Mouse (Mus musculus): ENCODE data around the gene Lsm7.

Gene Lsm7

DNA sequence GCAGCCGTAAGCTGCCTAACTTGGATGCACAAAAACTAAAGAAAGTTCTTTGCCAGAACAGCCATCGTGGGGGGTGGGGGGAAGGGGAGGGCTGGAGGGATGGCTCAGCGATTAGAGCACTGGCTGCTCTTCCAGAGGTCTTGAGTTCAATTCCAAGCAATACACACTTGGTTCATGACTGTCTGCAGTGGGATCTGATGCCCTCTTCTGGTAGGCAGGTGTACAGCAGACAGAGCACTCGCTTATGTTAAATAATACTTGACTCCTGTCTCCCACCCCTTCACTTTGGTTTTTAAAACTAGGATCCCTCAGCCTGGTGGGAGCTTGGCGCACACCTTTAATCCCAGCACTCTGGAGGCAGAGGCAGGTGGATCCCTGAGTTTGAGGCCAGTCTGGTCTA lies 21.0 kb upstream of the Lsm7 start:
- DNase-seq (ENCODE audit: low spot score), result peak; percentile 54

DNA sequence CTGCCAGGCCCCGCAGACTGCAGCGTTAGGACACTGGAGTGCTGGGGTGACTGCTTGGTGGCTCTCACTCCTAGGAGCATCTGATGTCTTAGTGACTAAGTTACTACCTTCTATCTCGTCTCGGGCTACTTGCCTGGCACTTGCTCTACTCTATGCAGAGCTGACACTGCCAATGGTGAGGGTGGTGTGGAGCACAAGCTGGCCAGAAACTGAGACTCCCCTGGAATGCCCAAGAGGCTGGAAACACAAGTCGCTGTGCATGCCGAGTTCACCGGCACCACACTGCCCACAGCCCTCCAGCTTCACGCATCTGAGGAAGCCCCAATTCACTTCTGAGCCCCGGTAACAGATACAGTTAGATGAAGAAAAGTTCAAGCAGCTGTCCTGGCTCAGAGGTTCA lies 19.0 kb upstream of the Lsm7 start:
- DNase-seq (ENCODE audit: low spot score), result no peak

DNA sequence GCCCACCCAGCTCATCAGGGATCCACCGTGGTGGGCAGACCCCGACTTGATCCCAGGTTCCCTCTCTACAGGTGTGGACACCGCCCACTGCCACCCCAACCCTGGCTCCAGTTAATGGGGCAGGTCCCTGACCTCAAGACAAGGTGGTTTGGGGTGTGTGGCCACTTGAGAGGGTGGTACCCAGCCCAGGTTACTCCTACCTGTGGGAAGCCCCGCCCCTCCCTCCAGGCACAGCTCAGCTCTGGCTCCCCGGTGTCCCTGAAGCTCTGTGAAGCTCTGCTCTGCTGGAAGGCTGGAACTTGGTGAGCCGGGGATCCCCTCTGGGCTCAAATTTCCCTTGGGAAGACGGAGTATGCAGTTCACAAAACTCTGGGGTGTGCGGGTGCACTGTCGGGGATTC lies 16.6 kb upstream of the Lsm7 start, which contains the start of gene Tmprss9:
Tmprss9 (plus strand) TSS at position 268 of the 400 bp plus-strand sequence.
- DNase-seq (ENCODE audit: low spot score), result no peak

DNA sequence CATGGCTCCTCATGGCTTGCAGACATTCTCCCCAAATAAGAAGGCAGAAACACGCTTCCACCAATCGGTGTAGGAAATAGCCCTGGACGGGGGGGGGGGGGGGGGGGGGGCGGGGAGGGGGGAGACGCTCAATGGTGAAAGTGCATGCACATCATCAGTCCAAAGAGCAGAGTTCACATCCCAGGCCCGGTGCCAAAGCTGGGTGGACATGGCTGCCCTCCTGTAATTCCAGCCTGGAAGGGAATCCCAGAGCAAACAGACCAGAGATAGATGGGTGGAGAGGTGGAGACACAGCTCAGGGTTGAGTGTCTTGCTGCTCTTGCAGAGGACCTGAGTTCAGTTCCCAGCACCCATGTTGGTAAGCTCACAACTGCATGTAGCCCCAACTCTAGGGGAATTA lies 16.0 kb upstream of the Lsm7 start:
- DNase-seq (ENCODE audit: low spot score), result no peak

DNA sequence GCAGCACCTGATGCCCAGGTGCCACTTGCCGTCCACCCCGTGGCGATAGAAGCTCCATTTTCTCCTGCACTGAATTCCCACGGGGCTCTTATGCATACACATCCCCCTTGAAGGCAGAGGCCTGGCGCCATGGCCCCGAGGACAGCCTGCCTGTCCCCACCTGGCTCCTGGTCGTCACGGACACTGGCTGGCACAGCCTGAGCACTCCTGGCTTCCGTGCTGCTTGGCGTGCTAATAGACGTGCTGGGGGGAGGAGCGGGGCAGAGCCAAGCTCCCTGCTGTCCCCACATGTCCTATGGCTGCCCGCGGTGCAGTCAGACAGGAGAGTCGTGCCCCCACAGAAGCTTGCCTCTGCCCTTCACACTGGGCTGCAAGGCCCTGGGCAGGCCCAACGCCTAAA lies 9.4 kb upstream of the Lsm7 start:
- DNase-seq (ENCODE audit: low spot score), result no peak

DNA sequence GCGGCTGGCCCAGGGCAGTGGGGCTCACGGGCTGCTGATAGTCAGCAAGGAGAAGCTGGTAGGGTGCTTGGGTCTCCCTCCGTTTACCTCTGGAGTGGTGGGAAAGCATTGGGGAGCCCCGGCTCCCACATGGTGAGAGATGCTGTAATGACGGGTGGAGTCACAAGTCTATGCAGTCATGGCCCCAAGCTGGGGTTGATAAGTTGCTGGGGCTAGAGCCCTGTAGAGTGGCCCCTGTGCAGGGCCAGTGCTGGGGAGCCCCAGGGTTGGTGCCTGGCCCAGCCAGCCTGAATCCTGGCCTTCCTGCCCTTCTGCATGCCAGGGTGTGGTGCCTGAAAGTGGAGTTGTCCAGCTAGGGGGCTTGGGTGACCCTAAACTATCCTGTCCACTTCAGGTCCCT lies 7.3 kb upstream of the Lsm7 start:
- DNase-seq (ENCODE audit: low spot score), result no peak

DNA sequence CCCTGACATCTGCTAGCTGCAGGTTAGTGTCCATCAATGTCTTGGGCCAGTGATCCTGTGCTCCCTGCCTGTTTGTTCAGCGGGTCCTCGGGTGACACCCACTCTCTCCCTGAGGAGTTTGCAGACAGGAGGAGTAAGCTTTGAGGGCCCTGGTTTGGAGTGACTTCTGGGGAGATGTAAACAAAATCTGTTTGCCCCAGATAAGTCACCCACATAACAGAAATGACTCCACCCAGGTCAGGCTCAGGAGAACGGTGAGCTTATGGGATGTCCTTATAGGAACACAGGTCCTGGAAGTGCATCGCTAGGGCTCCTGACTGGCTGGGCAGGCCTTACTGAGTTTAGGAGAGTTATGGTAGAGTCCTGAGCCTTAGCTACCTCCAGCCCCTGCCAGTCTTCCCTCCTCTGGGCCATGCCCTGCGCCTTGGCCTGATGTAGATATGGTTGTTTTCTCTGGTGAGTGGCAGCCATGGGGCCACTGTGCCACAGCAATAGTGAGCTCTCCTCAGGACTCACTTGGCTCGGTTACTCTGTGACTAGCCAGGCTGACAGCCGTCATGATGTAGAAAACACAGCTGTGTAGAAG lies 3.4 kb upstream of the Lsm7 start:
- no peak for DNase-seq (ENCODE audit: low spot score)

DNA sequence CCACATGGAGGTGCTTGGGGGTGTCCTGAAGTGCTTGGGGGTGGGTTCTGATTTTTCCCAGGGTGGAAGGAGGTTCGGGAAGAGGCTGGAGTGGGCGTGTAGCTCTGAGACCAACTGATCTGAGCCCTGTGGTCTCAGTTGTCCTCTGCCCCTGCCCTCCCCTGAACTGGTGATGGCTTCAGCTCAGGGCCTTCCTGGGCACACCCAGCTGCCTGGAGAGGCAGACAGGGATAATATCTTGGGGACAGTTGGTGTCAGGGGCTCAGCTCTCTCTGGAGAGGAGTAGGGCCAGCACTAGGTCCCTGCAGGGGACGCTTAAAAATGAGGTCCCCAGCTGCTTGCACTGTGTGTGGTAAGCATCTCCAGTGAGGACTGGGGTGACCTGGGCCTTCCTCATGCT lies 2.8 kb upstream of the Lsm7 start:
- no peak for DNase-seq (ENCODE audit: low spot score)

DNA sequence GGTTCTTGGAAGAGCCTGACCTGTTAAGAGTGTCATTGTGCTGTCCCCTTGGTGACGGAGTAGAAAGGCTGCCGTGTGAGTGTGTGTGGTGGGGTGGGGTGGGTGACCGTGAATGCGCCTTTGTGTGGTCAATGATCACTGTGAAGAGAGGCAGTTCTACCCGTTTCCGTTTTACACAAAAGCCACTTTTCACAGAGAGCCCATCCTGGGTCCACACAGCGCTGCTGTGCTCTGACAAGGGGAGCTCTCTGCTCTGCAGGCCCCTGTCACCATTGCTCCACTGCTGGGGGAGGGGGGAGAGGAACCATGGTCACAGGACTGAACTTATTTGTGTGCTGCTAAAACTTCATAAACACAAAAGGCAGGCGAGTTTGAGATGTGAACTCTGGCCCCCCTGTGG lies 2.4 kb upstream of the Lsm7 start:
- DNase-seq (ENCODE audit: low spot score), result no peak

DNA sequence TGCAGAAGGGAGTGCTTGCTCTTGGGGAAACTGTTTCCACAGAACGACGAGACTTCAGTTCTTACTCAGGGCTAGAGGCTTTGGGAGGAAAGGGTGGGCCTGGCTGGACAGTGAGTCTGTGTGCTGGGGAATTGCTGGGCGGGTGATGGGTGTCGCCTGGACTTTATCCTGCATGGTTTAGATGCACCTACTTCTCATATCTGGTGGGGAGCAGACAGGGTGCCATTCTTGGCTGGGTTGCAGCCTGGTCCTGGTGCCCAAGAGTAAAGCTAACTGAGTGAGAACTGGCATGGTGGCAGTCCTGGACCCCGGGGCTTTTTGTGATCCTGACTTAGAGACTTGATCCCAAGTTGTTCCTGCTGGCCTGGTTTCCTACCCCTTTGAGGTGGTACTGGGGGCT lies 1.9 kb upstream of the Lsm7 start:
- no peak for DNase-seq (ENCODE audit: low spot score)

DNA sequence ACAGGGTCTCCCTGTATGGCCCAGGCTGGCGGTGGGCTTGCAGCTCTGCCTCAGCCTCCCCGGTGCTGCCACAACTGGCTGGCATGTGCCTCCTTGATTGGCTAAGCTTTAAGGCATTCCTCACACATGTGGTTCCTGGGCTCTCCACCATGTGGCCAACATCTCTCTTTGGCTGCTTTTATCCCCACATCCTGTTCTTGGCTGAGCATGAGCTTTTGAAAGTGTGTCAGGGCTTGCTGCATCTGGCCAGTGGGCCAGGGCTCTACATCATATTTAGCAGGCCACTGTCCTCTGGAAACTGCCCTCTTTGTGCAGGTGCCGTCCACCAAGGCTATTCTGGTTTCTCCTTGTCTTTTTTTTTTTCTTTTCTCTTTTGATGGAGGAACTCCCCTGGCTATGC lies 1.3 kb upstream of the Lsm7 start:
- DNase-seq (ENCODE audit: low spot score), result no peak

DNA sequence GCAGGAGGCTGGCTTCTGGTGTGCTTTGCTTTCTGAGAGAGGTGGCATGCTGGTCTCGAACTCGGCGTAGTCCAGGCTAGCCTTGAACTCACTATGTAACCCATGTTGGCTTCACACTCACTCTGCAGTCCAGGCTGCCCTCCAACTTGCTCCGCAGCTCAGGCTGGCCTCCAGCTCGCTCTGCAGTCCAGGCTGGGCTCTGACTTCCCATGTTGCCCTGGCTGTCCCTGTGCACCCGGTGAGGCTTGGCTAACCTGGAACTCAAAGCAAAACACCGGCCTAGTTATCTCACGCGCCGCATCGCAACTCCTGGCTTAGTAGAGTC lies 702 bp upstream of the Lsm7 start:
- no peak for DNase-seq (ENCODE audit: low spot score)

DNA sequence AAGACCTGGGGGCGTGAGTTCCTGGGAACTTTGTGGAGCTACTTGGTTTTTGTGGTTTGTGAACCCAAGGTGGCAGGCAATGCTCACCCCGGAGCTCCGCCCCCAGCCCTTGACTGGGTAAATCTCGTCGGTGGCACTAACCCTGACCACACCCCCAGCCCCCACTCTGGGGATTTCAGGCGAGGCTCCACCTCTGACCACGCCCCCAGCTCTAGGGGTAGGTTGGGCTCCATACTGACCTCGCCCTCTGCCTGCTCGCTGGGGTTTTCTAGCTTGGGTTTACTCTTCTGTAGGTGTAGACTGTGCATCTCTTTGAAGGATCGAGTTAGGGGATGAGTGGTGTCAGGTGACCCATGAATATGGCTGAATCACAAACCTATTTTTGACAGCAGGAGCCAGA lies 6.4 kb downstream of the Lsm7 start:
- DNase-seq (ENCODE audit: low spot score), result peak; percentile 35

DNA sequence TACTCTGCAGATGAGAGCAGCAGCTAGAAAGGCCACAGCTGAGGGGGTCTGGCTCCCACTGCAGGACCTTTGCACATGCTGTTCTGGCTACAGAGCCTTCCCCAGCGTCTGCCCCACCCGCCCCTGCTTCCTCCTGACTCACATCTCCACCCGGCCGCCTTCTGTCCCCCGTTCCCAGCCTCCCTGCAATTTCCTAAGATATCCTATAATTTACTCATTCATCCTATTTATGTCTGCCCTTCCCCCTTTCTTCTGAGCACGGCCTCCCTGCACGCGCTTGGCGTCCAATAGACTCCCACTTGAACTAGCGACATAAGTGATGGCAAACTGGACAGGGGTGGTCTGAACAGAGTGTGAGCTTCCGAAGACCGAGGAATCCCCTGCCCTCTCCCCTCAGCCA lies 9.3 kb downstream of the Lsm7 start:
- no peak for DNase-seq (ENCODE audit: low spot score)

DNA sequence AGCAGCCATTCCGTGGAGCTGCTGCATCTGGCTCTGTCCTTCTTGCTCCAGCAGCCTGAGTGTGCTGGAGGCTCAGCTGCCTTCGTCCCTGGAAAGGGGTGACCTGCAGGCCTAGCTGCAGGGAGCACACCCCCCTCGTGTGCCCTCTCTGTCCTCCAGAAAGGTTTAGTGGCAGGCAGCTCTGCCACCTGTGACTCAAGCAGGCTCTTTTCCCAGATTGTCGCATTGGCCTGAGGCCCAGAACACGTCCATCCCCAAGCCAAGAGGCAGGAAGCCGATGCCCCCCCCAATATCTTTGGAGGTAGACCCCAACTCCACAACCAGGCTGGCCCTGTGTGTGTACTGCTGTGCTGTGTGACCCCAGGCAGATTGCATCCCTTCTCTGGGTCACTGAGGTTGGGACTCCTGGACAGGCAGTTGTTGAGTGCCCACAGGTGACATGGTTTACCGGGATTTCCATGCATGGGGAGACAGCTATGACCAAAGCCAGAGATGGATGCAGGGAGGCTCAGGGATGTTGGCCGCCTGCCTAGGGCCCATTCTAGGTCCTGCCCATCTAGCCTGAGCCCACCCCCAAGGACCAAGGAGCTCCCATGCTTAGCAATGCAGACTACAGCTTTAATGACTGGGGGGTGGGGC lies 9.8 kb downstream of the Lsm7 start:
- DNase-seq (ENCODE audit: low spot score), result no peak

DNA sequence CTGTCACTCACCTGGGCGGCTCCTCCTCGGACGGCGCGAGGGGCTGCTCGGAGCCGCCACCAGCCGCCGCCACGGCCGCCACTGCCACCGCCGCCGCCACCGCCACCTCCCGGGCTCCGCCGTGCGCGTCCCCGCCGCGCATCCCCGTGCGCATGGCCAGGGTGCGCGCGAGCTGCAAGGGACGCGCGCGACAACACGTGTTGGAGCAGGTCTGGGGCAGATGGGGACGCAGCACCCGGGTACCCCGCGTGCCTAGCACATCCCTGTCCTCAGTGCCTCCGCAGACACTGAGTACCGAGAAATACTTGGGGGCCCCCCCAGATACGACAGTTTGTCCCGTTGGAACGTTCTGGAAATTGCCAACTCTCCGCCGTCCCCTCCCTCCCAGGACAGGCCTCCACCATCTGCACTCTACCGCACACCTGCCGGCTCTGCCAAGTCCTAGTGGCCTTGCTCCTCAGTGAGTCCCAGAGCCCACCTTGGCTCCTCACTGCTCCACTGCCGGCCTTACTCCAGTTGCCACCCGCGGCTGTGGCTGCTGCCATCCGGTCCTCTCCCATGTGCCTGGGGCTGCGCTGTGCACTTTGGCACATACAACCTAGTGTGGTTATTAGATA lies 11.0 kb downstream of the Lsm7 start, which contains the start of gene Lingo3:
Lingo3 (minus strand) TSS at position 109 of the 617 bp plus-strand sequence.
- no peak for DNase-seq (ENCODE audit: low spot score)

DNA sequence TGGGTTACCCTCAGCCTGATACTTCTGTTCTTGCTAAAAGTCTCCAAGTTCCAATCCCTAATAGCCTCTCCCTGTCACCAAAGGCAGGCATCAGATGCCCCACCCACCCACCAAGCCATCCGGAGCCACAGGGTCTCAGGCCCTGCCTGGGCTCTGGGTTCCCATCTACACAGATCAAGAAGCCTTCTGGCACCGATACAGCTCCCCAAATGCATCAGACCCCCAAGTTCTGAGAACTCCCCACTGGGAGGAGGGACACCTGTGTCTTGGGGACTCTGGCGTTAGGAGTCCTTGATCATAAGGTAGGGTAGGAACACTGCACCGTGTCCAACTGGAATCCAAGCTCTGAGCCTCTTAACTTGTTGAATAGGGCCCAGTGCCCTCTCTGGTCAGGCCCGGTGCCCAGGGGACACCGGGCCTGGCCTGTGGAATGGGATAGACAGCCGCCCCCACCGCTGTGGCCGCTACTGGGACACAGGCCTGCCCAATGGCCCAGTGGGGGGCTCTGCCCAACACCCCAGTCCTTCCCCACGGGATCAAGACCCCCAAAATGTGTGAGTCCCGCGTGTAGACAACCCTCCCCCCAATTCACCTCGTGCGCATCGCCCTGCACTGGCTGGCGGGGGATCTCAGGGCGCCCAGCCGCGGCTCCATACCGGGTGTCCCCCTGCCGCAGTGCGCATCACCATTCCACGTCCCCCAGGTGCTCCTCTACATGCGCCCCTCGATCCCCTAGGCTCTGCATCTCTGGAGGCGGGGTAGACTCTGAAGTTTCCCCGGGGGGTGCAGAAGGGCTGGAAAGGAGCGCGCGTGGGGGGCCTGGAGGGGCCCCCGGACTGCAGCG lies 11.7 kb downstream of the Lsm7 start:
- DNase-seq (ENCODE audit: low spot score), result no peak

DNA sequence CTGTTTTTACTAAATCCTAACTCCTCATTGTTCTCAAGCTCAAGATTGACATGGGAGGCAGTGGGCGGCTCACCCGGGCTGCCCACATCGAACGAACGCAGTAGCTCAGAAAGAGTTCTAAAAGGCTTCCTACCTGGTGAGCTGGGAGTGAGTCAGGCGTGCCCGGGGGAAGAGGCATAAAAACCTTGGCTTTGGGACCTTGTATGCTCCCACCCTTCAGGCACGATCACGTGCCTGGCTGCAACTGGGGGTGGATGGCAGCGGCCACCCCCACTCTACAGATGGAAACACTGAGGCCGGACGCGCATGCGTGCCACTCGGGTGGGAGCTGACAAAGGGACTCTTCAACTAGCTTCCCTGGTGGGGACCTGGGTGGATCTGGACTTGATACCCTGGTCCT lies 12.7 kb downstream of the Lsm7 start:
- no peak for DNase-seq (ENCODE audit: low spot score)

DNA sequence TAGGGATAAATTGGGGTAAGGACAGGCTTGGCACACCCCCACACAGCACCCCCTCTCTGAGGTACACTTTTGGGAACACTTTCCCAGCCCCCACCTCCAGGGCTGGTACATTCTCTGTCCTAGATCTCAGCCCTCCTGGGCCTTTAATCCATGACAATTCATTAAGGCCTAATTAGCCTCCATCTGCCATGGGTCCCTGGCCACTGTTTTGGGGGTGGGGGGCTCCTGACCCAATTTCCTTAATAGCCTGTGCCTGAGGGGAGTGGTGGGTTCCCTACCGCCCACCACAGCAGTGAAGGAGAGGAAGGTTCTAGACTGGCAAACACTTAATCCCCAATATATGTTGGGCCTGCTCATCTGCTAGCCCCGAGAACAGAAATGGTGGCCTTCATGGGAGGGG lies 13.3 kb downstream of the Lsm7 start:
- no peak for DNase-seq (ENCODE audit: low spot score)

DNA sequence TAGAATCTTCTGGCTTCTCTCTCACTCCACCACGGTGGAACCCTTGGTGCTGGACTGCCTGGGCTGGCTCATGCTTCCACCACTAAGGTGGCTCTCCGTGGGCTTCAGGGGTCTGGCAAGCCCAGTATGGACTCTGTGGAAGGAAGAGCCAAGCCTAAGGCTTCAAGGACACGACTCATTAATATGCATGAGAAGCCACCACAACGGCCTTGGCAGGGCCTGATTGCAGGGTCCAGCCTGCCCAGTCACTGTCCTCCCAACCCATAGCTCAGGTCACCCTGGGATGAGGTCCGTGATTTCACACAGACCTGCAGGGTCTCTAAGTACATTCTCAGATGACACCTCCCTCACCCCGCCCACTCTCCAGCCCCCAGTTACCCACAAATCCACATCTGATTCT lies 15.2 kb downstream of the Lsm7 start:
- no peak for DNase-seq (ENCODE audit: low spot score)

DNA sequence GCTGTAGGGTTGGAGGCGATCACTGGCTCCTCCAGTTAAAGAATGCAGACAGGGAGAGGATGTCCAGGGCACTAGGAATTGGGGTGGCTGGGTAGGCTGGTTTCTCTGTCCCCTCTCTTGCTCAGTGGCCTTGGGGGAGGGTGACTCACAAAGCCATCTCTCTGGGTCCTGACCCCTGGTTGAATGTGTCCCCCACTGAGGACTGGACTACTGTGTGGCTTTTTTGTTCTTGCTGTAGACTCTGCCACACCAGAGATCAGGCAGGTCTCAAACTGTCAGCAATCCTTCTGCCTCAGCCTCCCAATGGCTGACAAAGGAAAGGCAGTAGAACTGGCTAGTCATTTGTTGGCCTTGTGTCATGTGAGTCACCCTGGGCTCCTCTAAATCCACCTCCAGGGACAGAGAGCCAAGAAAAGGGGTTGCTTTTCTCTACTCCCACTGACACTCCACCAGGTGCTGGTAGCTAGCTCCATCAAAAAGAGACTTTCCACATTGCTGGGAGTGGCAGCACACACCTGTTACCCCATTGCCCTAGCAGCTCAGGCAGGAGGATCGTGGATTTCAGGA lies 16.6 kb downstream of the Lsm7 start:
- DNase-seq (ENCODE audit: low spot score), result no peak

DNA sequence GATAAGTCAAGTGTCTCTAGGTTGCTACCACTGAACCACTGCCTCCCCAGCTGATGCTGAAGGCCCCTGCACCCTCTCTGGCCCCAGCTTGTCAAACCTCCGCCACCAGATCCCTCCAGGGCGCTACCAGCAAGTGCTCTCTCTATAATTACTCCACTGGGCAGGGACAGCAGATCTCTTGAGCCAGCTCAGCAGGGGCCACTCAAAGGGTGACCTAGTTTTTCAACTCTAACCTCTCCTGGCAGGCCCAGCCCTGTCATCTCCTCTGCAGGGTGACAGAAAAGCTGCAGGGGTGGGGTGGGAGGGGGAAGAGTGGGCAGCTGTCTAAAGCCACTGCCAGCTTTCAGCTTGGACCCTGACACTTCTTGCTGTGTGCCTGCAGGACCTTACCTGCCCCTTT lies 17.2 kb downstream of the Lsm7 start:
- DNase-seq (ENCODE audit: low spot score), result no peak

DNA sequence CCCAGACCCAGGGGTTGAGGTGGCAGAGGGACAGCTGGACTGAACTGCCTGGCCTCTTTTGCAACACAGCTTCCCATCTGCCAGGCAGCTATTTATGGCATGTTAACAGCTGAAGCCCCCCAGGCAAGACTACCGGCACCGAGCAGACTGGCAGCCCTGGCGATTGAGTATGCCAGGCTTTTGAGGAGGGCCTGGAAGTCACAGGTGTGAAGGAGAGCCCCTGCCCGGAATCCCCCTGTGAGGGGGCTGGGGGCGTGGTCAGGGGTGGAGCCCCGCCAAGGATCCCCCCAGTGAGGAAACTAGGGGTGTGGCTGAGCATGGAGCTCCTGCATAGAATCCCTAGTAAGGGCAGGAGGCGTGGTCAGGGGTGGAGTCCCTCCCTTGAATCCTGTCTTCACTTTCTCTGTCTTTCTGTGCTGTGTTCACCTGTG lies 18.0 kb downstream of the Lsm7 start:
- no peak for DNase-seq (ENCODE audit: low spot score)
